Mouse (Mus musculus) CD8-positive naive resting alpha-beta T cell, adult 2 months (primary cell): ENCODE results near the gene Aoc3.
"Not testable (repeated sequence)": the region's sequence is repeated elsewhere in the genome, so short reads cannot be mapped to it uniquely, and the experiment has no call there.

ENCODE experiments used
- DNase-seq, 2 experiments: peaks; one replicate each; pipeline ENCODE4 v3.0.0; 2022; ENCODE audit warnings: low read depth in 2 of 2, low spot score in 2 of 2

Aoc3 gene

DNA sequence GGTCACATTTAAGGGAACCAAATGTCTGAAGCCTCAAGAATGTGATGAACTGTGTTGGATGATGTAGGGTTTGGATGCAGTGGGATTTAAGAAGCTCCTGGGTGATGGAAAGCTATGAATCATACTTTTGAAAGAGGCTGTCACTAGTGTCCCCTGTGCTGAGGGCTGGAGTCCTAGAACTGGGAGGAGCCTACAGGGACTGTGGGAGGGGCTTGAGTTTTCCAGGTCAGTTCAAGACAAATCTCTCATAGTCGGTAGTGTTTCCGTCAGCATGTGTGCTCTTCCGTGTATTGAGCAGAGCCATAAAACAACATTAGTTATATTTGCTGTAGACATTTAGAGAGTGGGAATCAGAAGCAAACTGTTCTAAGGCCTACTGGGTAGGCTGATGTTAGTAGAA is 3.1 kb upstream of the Aoc3 start:
- no peak for DNase-seq

DNA sequence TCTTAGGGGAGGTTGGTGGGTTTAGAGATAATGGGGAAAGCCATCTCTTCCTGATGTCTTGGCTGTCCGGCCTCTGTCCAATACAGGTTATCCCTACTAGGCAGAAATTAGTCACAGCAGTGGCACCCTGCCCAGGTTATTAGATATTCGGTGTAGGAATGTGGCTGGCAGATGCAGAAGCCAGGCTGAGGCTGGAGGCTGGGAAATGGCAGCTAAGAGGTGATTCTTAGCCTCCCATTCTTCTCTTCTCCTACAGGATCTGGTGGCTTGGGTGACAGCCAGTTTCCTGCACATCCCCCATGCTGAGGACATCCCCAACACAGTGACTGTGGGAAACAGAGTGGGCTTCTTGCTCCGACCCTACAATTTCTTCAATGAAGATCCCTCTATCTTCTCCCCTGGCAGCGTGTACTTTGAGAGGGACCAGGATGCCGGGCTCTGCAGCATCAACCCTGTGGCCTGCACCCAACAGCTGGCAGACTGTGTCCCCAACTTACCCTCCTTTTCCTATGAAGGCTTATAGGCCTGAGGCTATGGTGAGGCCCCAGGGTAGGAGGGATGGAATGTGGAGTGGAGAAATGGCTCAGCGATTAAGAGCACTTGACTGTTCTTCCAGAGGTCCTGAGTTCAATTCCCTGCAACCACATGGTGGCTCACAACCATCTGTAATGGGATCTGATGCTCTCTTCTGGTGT is 1.3 kb upstream of the Aoc3 start:
- no peak for DNase-seq

DNA sequence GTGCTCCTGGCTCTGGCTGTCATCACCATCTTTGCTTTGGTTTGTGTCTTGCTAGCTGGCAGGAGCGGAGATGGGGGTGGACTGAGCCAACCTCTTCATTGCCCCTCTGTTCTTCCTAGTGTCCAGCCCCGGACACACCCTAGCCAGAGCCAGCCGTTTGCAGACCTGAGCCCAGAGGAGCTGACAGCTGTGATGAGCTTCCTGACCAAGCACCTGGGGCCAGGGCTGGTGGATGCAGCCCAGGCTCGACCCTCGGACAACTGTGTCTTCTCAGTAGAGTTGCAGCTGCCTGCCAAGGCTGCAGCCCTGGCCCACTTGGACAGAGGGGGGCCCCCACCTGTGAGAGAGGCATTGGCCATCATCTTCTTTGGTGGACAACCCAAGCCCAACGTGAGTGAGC is 556 bp downstream of the Aoc3 start:
- DNase-seq = not testable (repeated sequence)

DNA sequence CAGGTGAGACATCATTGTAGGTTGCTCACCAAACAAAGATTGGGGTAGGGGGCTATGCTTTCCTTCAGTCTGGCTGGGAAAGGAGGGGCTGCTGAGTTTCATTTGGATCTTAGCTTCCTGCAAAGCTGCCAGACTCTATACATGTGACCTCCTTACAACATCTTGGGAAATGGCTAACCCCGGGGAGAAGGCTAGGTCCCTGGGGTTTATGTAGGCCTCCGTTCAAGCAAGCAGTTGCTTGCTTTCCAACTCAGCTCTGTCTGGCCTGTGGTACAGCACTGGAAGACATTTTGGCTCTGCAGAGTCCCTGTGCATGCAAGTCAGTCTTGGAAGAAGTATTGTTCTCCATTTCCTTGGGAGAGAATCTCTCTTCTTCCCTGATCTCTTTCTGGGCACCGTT is 2.1 kb downstream of the Aoc3 start:
- no peak for DNase-seq

DNA sequence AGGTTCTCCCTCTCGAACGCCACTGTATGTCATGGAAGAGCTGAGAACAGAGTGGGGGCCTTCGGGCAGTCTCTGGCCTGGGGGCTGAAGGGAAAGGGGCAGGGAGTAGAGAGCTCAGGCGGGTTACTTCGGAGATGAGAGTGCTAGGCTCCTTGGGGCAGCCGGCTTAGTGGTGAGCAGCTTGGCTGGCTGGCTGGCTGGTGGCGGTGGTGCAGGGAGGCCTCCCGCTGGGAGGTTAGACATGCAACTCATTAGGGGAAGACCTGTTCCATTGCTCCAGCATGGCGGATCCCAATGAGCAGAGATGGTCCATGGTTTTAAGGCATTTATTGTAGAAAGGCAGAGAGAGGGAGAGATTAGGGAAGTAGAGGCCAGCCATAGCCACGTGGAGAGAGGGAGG is 3.6 kb downstream of the Aoc3 start:
- DNase-seq = no peak

DNA sequence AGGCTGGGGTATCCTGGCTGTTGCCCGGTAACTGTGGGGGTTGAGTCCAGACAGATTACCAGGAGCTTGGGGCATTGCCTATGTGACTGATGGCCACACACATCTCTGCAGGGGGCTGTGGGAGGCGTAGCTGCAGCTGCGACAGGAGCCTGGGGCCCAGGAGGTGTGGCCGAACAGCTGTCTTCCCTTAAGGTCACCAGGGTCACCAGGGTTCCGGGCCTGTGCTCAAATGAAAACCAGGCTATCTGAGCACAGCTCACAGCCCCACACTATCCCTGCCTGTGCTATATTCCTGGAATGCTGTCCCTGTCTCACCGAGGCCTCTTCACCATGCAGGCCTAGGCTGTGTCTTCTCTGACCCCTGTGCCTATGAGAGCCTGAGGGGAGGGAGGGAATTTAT is 4.1 kb downstream of the Aoc3 start:
- DNase-seq = no peak

DNA sequence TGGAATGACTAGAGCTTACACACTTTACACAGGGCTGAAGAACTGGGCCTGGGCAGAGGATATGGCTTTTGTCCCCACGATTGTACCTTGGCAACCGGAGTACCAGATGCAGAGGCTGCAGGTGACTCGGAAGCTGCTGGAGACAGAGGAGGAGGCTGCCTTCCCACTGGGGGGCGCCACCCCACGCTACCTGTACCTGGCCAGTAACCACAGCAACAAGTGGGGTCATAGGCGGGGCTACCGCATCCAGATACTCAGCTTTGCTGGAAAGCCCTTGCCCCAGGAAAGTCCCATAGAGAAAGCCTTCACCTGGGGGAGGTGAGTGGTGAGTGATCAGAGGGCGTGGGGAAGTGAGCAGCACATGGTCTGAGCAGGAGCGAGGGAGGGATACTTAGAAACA is 5.3 kb downstream of the Aoc3 start:
- no peak for DNase-seq

DNA sequence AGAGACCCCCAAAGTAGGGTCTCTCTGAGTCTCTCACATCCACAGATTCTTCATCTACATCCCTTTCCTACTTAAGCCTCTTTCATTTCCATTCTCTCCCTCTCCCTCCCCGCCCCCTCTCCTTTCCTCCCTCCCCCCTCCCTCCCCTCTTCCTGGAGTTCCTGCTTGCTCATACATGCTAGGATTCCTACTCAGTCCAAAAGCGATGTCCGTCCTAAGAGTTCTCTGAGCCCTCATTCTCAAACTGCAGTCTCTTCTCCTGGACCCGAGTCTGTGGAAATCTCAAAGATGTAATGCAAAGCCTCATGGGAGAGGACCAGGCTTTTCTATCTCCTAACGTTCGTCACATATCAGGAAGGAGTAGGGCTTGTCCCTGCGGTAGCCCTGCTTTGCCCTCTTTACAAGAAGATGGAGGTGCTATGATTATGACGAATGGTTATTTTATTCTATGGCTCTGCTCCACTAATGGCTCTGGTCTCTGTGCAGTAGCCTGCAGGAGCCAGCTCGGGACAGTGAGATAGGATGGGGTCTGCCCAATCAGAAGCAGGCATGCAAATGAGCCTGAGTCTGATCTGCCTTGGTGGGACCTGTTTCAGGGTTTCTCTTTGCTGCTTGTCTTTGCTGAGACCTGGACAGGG is 7.8 kb downstream of the Aoc3 start:
- no peak for DNase-seq

DNA sequence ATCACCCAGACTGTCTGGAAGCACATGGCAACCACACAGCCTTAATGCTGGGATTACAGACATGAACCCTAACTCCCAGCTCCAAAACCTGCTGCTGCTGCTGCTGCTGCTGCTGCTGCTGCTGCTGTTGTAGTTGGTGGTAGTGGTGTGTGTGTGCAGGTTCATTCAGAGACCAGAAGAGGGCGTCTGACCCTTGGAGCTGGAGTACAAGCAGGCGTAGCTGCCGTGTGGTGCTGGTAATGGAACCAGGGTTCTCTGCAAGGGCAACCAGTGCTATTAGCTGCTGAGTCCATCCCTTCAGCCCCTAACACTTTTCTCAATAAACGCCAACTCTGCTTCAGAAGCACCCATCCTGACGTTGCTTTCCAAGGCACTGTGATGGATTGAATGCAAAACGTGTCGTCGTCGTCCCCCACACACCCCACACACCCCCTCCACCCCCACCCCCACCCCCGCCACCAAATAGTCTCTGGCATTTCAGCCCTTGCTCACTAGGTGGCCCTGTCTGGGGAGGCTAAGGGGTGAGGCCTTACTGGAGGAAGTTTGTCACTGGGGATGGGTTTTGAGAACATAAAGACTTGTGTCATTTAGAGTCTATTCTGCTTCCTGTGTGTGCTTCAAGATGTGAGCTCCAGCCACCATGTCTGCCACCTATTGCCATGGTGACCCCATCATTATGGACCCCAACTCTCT is 16.8 kb downstream of the Aoc3 start:
- no peak for DNase-seq

DNA sequence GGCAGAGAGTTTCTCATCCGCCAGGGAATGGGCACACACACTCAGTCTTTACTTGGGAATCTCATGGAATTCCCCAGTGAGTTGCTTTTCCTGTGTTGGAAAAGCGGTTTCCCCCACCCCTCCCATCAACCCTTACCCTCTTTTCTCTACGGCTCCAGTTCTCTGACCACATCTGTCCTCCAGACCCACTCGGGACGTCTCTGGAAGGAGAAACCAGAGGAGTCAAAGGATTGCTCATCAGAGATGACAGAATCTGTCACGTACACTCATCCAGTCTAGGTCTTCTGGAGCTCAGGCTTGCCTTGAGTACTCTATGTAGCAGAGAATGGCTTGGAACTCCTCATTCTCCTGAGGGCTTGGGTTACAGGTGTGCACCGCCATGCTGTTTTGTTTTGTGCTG is 18.4 kb downstream of the Aoc3 start:
- no peak for DNase-seq

DNA sequence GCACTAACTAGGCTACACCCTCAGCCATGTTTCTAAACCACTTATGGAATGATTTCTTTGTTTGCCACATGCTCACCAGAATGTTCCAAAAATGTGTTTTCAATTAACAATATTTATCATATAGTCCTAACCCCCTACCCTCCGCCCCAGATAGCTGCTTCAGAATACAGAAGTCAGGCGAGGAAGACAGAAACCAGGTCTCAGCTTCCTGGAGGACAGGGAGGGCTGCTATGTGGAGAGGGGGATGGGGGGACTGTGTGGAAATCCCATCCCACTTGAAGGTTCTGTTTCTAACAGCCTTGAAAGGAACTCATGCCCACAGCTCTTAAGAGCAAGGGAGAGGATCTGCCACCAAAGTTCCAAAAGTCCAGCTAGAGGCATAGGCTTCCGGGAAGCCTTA is 18.8 kb downstream of the Aoc3 start:
- DNase-seq = no peak

DNA sequence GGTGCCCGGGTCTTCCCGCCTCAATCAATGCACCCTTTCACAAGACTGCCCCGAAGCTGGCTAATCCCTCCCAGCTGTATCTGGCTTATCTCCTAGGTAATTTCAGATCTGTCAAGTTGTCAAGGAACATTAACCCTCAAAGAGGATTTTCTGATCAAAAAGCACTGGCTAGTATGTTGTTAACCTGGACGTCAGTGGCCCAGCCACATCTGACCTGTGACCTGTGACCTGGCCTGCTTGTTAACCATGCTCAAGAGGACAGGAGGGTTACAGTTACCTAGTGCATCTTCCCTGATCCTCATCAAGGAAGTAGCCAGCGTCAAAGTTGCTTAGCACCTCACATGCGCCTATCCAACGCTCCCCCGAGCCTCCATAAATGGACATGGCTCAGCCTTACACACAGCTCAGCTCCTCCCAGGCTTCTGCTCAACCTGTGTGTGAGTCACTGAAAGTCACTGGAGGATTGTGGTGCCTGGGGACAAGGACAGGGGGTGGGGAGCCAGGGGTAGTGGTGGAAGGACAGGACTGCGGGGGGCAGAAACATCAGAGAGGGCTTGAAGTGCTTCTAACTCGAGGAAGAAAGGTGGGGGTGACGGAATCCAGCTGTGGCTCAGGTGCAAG is 20.8 kb downstream of the Aoc3 start:
- DNase-seq = no peak

DNA sequence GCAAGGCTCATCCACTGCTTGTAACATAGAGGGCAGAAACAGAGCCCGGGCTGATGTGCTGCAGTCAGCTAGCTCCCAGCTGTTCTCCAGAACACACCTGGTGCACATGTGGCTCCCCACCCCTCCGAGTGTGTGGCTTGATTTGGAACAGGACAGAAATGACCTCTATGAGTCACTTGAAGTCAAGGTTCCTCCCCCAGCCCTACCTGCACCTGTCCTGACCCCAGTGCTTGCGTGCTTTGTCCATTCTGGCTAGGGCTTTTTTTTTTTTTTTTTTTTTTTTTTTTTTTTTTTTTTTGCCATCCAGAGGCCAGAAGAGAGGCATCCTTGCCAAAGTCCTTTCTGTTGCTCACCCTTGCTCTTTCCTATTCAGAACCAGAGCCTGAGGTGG is 21.3 kb downstream of the Aoc3 start:
- no peak for DNase-seq

DNA sequence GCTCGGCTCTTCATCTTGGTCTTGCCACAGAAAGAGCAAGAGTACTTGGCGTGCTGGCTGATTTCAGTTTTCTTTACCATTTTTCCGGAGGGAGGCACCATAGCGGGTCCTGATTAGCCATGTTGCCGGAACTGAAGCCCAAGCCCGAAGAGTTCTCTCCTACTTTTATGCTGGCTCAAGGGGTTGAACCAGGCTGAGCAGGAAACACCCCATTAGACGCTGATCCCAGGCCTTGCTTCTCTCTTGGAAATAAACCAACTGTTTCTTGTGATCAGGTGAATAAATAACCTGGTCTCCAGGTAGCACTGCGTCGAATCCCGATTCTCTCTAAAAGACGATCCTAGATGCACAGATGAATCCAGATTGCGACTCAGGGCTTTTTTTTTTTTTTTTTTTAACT is 23.0 kb downstream of the Aoc3 start:
- DNase-seq = no peak

DNA sequence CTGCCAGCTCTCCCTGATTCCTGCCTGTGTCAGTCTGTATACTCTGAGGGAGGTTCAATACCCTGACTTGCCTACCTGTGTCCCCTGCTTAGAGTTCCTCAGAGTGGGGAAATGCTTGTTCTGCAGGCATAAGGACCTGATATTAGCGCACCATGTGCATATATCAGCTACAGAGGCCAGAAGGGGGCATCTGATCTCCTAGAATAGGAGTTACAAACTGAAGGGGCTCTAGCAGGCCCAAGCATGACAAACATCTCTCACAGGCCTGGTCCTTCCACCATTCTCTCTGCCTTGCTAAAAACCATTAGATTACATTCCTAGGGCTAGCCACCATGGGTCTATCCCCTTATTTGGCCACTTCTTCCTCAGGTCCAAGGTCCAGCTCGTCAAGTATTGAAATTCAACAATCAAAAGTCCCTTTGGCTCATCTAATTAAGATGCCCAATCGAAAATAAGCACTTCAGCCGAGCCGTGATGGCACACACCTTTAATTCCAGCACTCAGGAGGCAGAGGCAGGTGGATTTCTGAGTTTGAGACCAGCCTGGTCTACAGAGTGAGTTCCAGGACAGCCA is 24.1 kb downstream of the Aoc3 start:
- no peak for DNase-seq

DNA sequence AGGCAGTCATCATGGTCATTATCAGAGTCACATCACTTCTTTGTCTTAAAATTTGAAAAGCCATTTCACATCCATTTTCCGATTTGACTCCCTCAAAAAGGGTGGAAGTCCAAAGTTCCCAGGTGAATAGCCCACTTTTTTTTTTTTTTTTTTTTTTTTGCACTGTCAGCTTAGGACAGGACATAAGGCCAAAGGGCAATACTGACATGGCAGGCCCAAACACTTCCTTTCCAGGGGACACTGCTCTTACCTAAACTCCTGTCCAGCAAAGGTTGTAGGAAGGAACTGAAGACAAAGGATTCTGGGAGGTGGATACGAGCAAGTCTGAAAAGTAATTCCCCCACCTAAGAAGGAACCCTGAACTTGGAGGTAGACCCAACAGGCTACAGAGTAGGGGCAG is 25.5 kb downstream of the Aoc3 start:
- no peak for DNase-seq

DNA sequence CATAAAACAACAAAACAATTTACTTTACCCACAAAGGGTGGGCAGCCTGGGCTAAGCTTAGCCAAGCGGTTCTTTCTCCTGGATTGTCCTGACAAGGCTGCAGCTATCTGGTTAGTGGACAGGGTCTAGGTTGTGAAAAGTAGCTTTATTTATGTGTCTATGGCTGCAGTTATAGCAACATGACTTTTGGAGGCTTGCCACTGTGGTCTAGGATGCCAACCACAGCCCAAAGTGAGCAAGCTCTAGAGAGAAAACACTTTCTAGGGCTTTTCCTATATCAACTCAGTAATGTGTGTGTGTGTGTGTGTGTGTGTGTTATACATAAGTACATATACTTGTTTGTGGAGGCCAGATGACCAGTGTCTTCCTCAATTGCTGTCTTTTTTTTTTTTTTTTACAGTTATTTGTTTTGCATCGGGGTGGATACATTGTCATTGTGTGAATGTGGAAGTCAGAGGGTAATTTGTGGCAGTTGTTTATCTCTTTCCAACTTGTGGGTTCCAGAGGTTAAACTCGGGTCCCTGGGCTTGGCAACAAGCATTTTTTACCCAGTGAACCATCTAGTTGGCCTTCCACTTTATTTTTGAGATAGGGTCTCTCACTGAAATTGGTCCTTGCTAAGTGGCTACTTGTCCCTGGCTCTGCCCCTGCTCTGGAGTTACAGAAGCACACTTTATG is 27.2 kb downstream of the Aoc3 start:
- DNase-seq = peak in 1 of 2 experiments; percentile 16

DNA sequence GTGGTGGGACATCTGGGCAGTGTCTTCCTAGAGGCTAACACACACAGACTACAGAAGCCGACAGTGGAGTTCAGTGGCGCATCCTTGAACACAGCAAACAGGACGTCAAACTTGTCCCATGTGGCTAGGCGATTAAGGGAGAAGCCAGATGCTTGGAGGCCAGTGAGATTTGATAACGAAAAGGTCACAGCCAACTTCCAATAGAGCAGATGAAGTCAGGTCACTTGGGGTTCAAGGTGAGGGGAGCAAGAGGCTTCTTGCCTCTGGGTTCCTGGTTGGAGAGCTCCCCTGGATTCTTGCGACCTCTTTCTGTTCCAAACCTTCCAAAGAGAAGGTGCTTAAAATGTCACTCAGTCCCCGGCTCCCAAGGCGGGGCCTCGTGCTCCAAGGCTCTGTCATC is 29.4 kb downstream of the Aoc3 start:
- no peak for DNase-seq

DNA sequence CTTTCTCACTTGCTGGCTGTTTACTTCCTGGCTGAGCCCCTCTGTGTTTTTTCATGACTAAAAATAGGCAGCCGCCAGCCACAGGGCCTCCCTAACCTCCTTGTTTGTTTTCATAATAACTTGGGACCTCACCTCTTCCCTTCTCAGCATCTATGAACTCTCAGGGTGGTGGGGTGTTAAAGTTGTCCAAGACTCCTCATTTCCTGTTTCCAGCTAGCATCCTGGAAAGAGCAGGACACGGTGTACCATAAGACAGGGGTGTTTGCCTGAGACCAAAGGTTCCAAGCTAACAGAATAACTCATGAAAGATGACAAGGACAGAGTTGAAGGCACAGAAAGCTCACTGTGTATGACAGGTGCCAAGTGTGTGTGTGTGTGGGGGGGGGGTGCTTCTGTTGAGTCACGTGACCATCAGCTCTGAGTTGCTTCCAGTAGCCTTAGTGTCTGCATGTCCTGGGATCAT is 30.3 kb downstream of the Aoc3 start:
- peak in 1 of 2 experiments; percentile 23 for DNase-seq

DNA sequence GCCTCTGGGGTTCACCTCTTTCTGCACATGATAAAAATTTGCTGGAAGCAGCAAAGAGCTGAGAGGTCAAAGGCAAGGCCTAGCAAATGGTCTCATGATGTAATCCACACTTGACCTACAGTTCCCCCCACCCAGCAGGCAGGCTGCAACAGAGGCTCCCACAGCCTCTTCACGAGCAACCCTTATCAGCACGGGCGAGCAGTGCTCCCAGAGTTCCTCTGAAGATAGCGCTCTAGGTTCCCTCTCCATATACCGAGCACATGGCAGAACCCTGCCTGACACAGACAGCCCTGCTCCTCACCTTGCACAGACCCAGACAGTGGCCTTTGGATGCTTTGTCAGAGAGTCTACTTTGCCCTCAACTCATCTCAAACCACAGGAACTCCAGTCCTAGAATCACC is 34.1 kb downstream of the Aoc3 start:
- DNase-seq = no peak

DNA sequence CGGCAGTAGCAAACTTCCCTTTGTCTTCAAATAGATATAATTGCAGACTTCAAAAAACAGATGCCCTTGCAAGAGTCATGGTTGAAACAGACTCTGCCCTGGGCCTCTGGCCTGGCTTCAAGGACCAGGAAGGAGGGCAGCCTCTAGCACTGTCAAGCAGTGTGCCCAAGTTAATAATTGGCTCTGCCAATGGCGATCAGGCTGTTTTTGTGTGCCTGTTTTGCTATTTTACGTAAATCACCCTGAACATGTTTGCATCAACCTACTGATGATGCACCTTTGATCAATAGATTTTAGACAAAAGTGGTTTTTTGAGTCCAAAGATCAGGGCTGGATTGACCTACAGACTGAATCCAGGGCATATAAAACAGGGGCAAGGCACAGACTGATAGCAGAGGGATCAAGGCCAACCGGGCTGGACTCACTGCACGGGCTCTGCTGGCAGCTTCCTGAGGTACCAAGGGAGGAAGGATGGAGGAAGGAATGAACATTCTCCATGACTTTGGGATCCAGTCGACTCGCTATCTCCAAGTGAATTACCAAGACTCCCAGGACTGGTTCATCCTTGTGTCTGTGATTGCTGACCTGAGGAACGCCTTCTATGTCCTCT is 37.0 kb downstream of the Aoc3 start, which contains the start of gene G6pc:
TSS of gene G6pc (plus strand) at position 236 of the 610 bp plus-strand sequence.
- no peak for DNase-seq
